Mouse (Mus musculus) thymus, adult 18-20 months (tissue): Measurements from ENCODE around the gene Gm10428.
"Not testable (repeated sequence)": the region's sequence is repeated elsewhere in the genome, so short reads cannot be mapped to it uniquely, and the experiment has no call there.

Experiments used
- DNase-seq, 2 experiments: peaks; one replicate each; pipeline ENCODE4 v3.0.0; 2022; ENCODE audit warnings: mixed read lengths in 2 of 2

Gm10428 gene

GRCm38 (mm10) chr11:62752780-62753179 is at the start of gene Gm10428:
Gm10428 (plus strand) TSS chr11:62753100.
- no peak for DNase-seq

- no peak for DNase-seq
These were observed 46.8 kb upstream of the Gm10428 start for GRCm38 (mm10) chr11:62706141-62706540.

DNA sequence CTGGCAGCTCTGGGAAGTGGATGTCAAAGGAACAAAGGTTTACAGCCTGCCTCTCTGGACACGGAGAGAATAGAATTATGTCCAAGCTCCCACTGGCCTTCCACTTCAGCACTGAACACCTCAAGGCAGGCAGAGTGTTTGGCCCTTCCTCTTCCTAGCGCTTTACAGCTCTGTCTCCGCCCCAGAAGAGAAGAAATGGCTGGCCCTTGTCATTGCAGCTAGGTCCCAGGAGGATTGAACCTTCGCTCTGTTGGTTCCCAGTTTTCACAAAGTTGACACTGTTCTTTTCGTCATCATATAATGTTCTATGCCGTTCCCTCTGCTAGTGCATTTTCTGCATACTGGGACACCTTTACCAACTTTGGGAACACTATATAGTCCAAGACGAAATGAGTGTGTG is 44.6 kb upstream of the Gm10428 start:
- no peak for DNase-seq

DNA sequence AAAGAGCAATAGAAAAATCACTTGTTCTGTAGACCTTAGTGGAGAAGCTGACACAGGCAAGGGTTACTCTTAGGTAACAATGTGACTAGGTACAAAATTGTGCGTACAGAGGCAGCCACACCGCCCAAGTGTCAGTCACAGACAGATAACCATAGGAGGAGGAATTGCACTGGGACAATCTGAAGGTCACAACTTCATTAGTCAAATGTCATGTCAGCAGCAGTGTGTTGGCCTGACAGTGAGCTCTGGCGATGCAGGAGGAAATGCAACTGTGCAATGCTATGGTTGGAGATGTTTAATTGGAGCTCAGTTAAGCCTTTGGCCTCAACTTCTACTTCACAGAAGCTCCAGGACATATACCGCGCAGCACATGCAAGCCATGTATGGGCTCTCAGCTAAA is 42.2 kb upstream of the Gm10428 start:
- DNase-seq = no peak

DNA sequence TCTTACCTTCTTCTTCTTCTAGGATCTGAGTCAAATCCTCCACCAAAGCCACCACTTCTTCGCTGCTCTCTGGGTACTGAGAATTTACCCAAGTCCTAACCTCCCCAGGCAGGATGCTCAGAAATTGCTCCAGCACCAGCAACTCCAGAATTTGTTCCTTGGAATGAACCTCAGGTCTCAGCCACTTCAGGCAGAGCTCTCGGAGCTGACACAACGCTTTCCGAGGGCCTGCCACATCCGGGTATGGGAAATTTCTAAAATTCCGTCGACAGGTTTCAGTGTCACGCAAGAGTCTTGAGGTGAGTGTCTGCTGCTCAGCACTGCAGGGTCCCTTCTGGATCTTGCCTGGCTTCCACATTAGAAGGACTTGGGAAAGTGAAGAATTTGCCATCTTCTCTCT is 24.6 kb upstream of the Gm10428 start:
- DNase-seq = no peak

GRCm38 (mm10) chr11:62731311-62732021 is 21.4 kb upstream of the Gm10428 start, which contains the start of gene Zfp287:
Zfp287 (minus strand) TSS chr11:62731905.
- DNase-seq = peak; percentile 62 to 74

DNA sequence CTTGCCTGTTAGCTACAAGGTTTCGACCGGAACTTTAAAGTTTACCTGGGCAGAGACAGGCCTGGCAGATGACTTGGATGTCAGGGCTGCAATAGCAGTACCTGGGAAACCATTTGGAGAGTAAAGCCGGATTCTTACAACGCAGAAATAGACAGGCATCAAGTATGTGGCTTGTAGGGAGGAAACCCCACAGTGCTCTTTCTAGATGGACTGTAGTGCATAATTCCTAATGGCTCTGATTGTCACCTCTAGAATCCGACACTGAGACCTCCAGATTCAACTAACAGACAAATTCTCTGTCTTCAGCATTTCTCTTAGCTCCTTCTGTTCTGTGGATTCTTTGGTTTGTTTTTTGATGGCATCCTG is 20.9 kb upstream of the Gm10428 start:
- no peak for DNase-seq

- no peak for DNase-seq
These were observed 20.2 kb upstream of the Gm10428 start for GRCm38 (mm10) chr11:62732665-62733064.

GRCm38 (mm10) chr11:62741186-62741585 is 11.7 kb upstream of the Gm10428 start:
- DNase-seq = no peak

- no peak for DNase-seq
These were observed 10.5 kb upstream of the Gm10428 start for GRCm38 (mm10) chr11:62742261-62742957.

DNA sequence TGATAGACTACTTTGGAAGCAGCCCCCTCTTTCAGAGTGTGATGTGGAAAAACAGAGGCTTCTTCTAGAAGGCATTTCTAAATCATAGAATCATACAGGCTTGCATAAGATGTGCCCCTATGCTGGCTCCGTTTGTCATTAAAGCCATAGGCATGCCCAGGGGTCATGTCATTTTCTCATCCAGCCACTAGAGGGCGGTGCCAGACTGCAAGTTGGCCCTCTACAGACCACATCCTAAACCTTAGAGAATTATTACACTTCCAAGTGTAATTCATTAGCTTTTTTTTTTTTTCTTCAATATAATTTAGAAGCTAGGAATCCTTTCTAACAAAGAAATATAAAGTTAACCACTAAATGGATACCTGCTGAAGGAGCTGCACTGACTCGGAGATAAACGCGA is 8.8 kb upstream of the Gm10428 start:
- peak in 1 of 2 experiments; percentile 39 for DNase-seq

DNA sequence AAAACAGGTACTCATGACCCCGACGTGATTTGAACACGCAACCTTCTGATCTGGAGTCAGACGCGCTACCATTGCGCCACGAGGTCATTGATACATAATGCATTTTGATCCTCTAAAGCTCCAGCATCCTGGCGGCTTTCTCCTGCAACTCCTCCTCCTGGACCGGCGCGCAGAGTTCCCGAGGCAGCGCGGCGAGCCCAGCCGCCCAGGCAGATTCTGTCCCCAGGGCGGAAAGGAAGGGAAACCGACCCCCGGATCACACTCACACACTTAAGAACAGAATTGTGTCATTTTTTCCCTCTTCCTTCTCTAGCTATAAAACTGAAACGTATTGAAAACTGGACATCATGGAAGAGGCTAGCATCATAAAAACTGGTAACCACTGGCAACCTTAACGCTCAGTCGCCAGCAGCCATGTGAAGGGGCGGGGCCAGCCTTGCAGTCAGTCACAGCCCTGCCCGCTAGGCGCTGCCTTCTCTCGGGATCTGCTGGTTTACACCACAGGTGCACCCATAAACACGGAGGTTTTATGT is 6.8 kb upstream of the Gm10428 start:
- peak; percentile 53 to 63 for DNase-seq

GRCm38 (mm10) chr11:62747227-62747626 is 5.7 kb upstream of the Gm10428 start:
- no peak for DNase-seq

GRCm38 (mm10) chr11:62748062-62748461 is 4.8 kb upstream of the Gm10428 start:
- DNase-seq = no peak

- DNase-seq = not testable (repeated sequence)
These were observed 3.5 kb upstream of the Gm10428 start for GRCm38 (mm10) chr11:62749445-62749844.

- no peak for DNase-seq
These were observed 709 bp upstream of the Gm10428 start for GRCm38 (mm10) chr11:62752191-62752590.

- DNase-seq = peak; percentile 82 to 84
These were observed 3.7 kb downstream of the Gm10428 start for GRCm38 (mm10) chr11:62756456-62757142.

GRCm38 (mm10) chr11:62757143-62757507 is 4.2 kb downstream of the Gm10428 start:
- DNase-seq = no peak

DNA sequence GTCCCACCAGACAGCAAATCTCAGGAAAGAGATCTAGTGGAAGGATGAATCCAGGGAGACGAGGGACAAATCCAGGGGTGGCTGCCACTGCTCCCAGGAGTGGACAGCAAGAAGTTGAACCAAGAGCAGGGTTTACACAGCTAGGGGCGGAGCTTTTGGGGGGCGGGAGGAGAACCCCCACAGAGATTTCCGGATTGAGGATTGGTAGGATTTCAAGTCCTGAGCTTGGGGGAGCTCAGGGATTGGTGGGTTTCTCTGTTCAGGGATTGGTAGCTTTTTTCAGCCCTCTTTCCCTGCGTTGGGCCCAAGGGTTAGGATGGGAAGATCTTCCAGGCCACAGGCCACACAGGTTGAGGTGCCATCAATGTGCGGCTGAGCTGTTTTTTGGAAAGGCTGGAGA is 5.0 kb downstream of the Gm10428 start:
- DNase-seq = no peak

- DNase-seq = no peak
These were observed 5.6 kb downstream of the Gm10428 start for GRCm38 (mm10) chr11:62758491-62758890.

DNA sequence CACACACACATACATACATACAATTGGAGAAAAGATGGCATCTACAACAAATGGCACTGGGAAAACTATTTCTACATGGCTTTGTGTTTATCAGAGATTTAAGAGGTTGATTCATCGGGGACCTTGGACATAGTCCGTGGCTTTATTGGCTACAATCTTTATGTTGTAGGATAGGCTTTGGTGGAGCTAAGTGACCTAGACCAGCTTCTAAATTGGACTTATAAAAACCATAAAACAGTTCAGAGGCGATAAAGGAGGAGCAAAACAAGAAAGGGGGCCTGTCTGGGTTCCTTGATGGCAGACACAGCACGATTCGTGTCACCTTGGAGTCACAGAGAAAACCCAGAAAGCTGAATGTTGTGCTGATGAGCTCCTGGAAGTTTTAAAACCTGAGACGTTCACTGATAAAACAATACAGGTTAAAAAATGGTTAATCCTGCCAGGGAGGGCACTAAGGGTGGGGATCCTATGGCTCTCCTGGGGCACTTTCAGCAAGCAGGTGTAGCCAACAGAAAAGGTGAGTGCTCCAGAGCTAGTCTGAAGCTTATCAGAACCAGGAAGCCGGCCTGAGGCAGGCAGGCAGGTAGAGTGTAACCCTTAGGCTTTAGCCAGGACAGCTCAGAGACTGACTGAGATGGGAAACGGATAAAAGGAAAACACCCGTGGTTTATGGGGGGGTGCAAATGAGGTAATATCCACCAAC is 8.0 kb downstream of the Gm10428 start:
- DNase-seq = no peak

GRCm38 (mm10) chr11:62776510-62776909 is 23.6 kb downstream of the Gm10428 start:
- DNase-seq = no peak
